Mouse (Mus musculus): ENCODE results near the gene Arsb.

DNA sequence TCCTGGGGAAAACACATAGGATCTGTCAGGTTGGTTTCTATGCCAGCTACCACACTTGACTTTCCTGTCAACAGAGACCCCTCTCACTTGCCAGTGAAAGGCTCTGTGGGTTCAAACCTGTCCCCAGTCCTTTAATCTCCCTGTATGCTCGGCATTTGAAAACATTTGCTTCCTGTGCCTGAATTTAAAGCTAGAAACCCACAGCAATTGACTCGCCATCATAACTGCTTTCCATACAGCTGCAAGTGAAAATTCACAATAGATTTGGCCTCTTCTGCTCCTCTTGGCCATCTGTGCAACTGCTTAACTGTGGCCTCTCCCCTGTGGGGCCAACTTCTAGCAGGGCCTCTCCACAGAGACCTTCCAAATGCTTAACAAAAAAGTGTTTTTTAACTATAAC lies 68.3 kb downstream of the Arsb start:
- TF ChIP-seq CTCF (IDR thresholded peaks at IDR 0.05; ENCODE audit: low read depth) = no peak
- no peak for TF ChIP-seq EP300 (optimal IDR thresholded peaks at IDR 0.05)

Measured in stomach, postnatal 0 days (tissue).